Mouse (Mus musculus): Measurements from ENCODE around the gene Mrpl23.

Gene Mrpl23

GRCm38 (mm10) chr7:142550935-142551373, 18.5 kb downstream of the Mrpl23 start:
- no peak for ATAC-seq (ENCODE audit: insufficient number of reproducible peaks, low FRiP score, low TSS enrichment)

DNA sequence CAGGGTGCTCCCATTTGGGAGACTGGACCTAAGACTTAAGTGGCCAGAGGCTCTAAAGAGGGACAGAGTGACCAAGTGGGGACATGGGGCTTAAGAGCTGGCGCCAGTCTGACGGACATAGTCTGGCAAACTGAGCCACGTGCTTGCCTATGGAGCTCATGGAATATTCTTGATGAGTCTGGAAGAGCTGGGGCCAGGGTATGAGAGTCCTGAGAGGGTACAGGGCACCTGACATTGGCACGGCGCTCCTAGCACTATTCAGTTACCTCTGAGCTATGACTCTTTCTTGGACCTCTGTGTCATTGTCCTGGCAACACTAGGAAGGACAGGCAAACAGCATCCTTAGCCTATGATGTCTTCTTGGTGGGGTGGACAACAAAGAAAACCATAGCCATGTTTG, 19.2 kb downstream of the Mrpl23 start:
- no peak for ATAC-seq (ENCODE audit: insufficient number of reproducible peaks, low FRiP score, low TSS enrichment)

- ATAC-seq (ENCODE audit: insufficient number of reproducible peaks, low FRiP score, low TSS enrichment): no peak
Measured at GRCm38 (mm10) chr7:142552591-142553416, 20.3 kb downstream of the Mrpl23 start.

DNA sequence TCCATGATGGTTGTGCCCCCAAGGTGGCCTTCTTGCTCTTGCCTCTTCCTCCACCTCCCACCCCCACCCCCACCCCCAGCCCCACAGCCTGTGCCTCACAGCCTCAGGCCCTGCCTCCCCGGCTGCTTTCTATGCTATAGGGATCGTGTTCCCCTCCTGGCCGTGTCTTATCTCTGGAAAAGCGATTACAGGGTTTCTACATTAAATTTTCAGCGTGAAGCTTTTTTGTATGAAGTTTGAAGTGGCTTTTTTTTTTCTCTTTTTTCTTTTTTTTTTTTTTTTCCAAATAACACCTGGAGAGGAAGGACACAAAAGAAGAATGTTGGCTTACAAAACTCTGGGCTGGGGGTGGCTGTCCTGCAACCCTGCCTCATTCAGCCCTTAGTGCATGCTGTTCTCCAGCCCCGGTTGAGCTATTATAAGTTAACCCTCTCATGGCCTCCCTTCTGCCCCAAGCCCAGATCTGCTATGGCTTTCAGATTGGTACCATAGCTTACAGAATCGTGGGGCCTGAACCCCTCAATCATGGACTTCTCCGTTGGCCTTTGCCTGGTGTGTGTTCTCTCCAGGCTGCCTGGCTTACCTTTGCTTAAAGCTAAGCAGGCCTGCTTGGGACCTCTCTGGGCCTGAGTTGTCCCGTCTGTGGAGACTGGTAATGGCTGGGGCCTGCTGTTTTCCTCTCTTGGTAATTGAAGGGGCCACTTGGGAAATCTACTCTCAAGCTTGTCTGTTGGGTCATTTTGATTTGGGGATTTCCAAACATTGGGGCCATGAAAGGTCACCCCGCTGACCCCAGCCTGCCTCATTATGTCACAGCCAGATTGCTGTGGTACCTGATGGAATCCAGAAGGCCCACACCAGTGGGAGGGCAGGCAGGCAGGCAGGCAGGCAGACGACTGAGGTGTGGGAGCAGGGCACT, 21.2 kb downstream of the Mrpl23 start:
- no peak for ATAC-seq (ENCODE audit: insufficient number of reproducible peaks, low FRiP score, low TSS enrichment)

- ATAC-seq (ENCODE audit: insufficient number of reproducible peaks, low FRiP score, low TSS enrichment): no peak
Measured at GRCm38 (mm10) chr7:142554625-142555024, 22.1 kb downstream of the Mrpl23 start.

DNA sequence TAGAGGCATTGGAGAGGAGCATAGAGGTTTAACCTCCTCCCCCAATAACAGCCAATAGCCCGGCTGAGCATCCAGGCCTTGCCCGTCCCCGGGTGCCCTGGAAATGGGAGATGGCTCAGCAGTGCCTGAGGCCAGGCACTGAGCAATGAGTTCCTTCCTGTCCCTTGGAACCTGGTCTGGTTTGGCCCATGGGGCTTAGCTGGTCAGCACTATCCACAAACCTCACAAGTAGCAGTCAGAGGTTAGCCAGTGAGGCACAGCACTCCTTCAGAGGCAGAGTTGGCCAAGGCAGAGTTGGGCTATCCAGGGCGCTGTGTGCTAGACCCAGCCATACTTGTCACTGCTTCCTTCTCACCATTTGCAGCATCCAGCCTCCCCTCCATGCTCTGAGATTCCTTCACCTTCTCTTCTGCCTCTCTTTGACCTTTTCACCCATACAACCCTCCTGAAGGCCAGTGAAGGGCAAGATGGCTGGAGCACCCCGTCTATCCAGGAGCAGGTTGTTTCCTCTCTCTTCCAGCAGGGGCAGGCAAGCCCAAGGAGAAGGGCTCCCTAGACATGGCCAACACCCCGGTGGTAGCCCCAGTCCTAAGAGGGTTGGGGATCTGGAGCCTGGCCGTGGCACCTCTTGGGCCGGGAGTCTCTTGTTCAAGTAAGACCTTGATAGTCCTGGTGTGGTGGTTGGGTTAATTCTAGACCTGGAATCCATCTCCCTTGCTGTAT, 23.0 kb downstream of the Mrpl23 start:
- ATAC-seq (ENCODE audit: insufficient number of reproducible peaks, low FRiP score, low TSS enrichment): no peak

DNA sequence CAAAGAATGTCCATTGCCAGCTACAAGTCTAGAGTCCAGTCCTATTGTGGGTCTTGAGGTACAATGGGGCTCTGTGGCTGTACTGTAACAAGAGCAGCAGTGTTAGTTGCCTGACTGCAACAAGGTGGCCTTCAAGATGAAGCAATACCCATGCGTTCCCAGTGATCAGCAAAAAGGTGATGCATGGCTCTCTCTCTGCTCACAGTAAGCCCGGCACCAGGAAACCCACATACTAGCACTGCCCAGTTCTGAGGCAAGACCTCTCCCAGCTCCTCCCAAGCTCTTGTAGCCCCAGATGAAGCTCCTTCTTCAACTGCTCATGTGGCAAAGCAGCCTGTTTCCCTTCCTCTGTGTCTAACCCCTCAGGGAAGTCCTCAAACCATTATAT, 23.6 kb downstream of the Mrpl23 start:
- ATAC-seq (ENCODE audit: insufficient number of reproducible peaks, low FRiP score, low TSS enrichment): no peak

- no peak for ATAC-seq (ENCODE audit: insufficient number of reproducible peaks, low FRiP score, low TSS enrichment)
Measured at GRCm38 (mm10) chr7:142557696-142558095, 25.2 kb downstream of the Mrpl23 start.

DNA sequence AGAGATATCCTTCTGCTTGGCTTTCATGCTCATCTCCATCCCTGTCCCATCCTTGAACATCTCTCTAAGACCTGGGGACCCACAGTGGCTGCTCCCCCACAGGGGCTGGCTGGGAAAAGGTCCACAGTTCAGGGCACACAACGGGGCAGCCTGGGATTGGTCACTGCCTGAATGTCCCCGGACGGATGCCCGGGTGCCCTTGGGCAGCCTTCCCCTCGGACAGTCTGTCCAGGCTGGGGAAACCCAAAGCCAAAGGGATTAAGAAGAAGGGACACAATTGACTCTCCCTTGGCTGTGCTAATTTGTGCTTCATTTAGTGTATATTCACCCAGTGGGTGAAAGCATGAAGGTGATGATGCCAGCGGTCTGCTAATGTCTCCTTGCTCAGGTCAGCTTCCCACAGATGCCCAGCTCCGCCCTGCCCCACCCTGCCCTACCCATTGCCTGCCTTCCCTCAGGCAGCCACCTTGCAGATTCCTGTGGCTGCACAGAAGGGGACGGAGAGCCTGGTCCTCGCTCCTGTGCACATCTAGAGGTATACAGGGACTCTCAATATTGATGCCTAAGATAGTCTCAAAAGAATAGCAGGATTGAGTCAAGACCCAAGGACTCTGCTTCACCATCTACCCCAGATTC, 26.1 kb downstream of the Mrpl23 start:
- ATAC-seq (ENCODE audit: insufficient number of reproducible peaks, low FRiP score, low TSS enrichment): no peak

GRCm38 (mm10) chr7:142559651-142560175, 27.2 kb downstream of the Mrpl23 start:
- no peak for ATAC-seq (ENCODE audit: insufficient number of reproducible peaks, low FRiP score, low TSS enrichment)

- no peak for ATAC-seq (ENCODE audit: insufficient number of reproducible peaks, low FRiP score, low TSS enrichment)
Measured at GRCm38 (mm10) chr7:142560942-142561855, 28.7 kb downstream of the Mrpl23 start.

- peak; percentile 90 for ATAC-seq (ENCODE audit: insufficient number of reproducible peaks, low FRiP score, low TSS enrichment)
Measured at GRCm38 (mm10) chr7:142561856-142562404, 29.4 kb downstream of the Mrpl23 start.

GRCm38 (mm10) chr7:142563168-142563567, 30.7 kb downstream of the Mrpl23 start:
- no peak for ATAC-seq (ENCODE audit: insufficient number of reproducible peaks, low FRiP score, low TSS enrichment)

DNA sequence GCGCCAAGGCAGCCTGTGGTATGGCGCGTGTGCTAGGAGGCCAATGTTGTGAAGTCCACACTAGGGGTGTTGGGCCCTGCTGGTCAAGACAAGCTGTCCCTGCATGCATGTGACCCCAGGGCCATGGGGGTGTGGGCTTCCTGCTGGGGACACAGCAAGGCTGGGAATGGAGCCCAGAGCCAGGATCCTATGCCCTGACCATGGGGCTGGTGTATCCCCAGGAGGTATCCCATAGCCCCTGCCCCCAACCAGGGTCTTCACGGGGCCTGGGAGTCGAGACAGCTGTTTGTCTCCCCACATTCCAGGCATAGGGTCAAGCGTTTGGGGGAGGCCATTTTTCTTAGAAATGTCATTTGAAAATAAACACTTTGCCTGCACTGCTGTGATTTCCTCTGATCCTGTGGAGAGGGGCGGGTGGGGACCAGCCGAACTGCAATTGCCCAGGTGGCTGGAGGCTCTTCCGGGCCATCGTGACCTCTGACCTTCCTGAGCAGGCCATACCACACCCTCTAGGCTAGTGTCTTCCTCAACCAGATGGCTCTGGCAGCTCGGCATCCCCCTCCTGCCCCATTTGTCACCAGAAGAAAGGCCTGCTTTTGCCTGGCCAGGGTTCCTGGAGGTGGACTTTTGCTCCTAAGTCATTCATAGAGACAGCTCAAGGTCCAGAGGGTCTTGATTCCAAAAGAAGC, 32.6 kb downstream of the Mrpl23 start:
- ATAC-seq (ENCODE audit: insufficient number of reproducible peaks, low FRiP score, low TSS enrichment): no peak

DNA sequence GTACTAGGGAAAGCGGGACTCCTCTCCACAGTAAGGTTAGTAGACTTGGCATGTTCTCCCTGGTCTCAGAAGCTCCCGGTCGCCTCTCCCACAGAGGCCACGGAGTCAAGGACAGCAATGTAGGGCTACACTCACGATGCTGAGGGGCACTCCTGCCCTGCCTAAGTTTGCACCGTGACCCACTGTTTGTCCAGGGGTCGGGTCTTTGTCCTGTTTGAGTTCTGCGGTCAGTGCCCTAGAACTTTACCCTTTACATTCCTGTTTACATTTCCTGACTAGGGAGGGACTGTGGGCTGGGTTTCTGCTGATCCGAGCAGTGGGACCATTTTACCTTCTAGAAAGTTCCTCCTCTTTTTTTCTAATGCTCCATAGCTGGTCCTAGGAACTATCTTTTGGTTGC, 34.0 kb downstream of the Mrpl23 start:
- no peak for ATAC-seq (ENCODE audit: insufficient number of reproducible peaks, low FRiP score, low TSS enrichment)

DNA sequence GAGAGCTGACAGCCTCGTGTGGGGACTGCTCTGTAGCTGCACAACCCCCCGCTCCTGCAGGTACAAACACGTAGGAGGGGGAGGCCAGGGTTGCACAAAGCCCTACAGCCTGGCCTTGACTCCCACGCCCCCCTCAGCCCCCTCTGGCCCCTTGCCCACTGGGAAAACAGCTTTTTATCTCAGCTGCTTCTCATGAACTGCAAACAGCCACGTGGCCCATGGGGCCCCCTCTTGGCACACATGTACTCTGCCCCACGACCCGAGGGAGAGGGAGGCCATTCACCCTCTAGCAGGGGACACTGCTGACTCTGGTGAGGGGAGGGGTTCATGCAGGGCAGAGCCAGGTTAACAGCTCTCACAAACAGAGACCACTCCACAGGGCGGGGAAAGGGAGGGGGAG, 36.5 kb downstream of the Mrpl23 start:
- no peak for ATAC-seq (ENCODE audit: insufficient number of reproducible peaks, low FRiP score, low TSS enrichment)

- ATAC-seq (ENCODE audit: insufficient number of reproducible peaks, low FRiP score, low TSS enrichment): no peak
Measured at GRCm38 (mm10) chr7:142570565-142570964, 38.1 kb downstream of the Mrpl23 start.

Measured in cerebellum, adult (tissue).